Mouse (Mus musculus) adrenal gland, postnatal 36 days (tissue): Measurements from ENCODE around the gene Rhox3g. TPM values are rescaled to one million over a fixed set of nuclear protein-coding genes. Genes with fewer than 3 reads are reported as not detected.
"Not testable (repeated sequence)": the region's sequence is repeated elsewhere in the genome, so short reads cannot be mapped to it uniquely, and the experiment has no call there.

ENCODE experiments used
- DNase-seq, 2 experiments: peaks; one replicate each; pipeline ENCODE4 v3.0.0; 2021; ENCODE audit warnings: mixed read lengths in 1 of 2
- long read RNA-seq, 2 experiments: library from polyadenylated mRNA; stranded (forward); transcript quantifications; one replicate each; pipeline ENCODE4 v2.0.0; 2021; ENCODE audit warnings: borderline sequencing depth in 2 of 2
- total RNA-seq, 2 experiments: library from RNA; stranded (reverse); gene quantifications; 2 replicates each; pipeline ENCODE4 v1.2.3; 2021

Rhox3g gene
- not detected for total RNA-seq
- long read RNA-seq, experiment 1, result 0 reads
- long read RNA-seq, experiment 2, result 0 reads

GRCm38 (mm10) chrX:37628512-37628911, at the start of gene Rhox3g:
Gene Rhox3g (minus strand): TSS chrX:37628612.
- DNase-seq, result not testable (repeated sequence)

GRCm38 (mm10) chrX:37673177-37673576, 44.8 kb upstream of the Rhox3g start, which contains the start of gene Rhox2h:
Gene Rhox2h (minus strand): TSS chrX:37673277.
- DNase-seq, result not testable (repeated sequence)

- DNase-seq, result not testable (repeated sequence)
Observed at GRCm38 (mm10) chrX:37668664-37669063, 40.3 kb upstream of the Rhox3g start, which contains the start of gene Rhox3h. Gene Rhox3h (minus strand): TSS chrX:37668764.

GRCm38 (mm10) chrX:37651227-37651626, 22.8 kb upstream of the Rhox3g start, which contains the start of gene Rhox4g:
Gene Rhox4g (minus strand): TSS chrX:37651327.
- DNase-seq, result not testable (repeated sequence)

DNA sequence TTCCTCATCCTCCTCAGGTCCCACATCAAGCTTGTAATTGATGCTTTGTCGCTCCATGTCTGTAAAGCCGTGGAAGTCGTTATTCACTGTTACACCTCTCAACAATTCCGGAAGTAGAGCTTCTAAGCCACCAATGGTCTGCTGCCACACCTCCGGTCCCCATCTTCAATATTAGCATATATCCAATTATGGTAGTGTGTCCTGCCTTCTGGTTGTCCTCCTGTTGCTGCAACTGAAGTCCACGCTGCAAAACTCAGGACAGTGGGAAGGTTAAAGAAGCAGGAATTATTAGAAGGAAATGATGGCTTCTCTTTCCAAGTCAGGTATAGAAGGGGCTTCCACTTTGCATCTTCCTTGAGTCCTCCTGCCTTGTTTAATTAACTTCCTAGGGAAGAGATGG, 15.0 kb upstream of the Rhox3g start, which contains the start of gene Rhox2g:
TSS of gene Rhox2g (minus strand) at position 101 of the 400 bp plus-strand sequence.
- DNase-seq, result not testable (repeated sequence)

- not testable (repeated sequence) for DNase-seq
Observed at GRCm38 (mm10) chrX:37607604-37608003, 20.8 kb downstream of the Rhox3g start, which contains the start of gene Rhox4f. Gene Rhox4f (minus strand): TSS chrX:37607704.

- DNase-seq, result not testable (repeated sequence)
Observed at GRCm38 (mm10) chrX:37580692-37581091, 47.7 kb downstream of the Rhox3g start, which contains the start of gene Rhox3f. Gene Rhox3f (plus strand): TSS chrX:37580992.

Other genes starting within 250 kb of the Rhox3g start
- gene Rhox3a2, start 248.6 kb downstream of the Rhox3g start, total RNA-seq, result not detected
- not detected for gene Rhox4a2, start 237.8 kb downstream of the Rhox3g start, total RNA-seq
- gene Rhox2b, start 216.5 kb downstream of the Rhox3g start, total RNA-seq, result not detected
- gene Rhox4b, start 196.1 kb downstream of the Rhox3g start, total RNA-seq, result not detected
- gene Rhox2c, start 174.9 kb downstream of the Rhox3g start, total RNA-seq, result not detected
- not detected for gene Rhox3c, start 170.0 kb downstream of the Rhox3g start, total RNA-seq
- not detected for gene Rhox4c, start 148.3 kb downstream of the Rhox3g start, total RNA-seq
- gene Rhox2d, start 135.2 kb downstream of the Rhox3g start, total RNA-seq, result not detected
- not detected for gene Rhox4d, start 114.3 kb downstream of the Rhox3g start, total RNA-seq
- not detected for gene Rhox2e, start 98.2 kb downstream of the Rhox3g start, total RNA-seq
- gene Rhox3e, start 86.6 kb downstream of the Rhox3g start, total RNA-seq, result not detected
- gene Rhox4e, start 71.2 kb downstream of the Rhox3g start, total RNA-seq, result not detected
- gene Rhox2f, start 57.2 kb downstream of the Rhox3g start, total RNA-seq, result not detected
- not detected for gene Rhox3f, start 47.6 kb downstream of the Rhox3g start, total RNA-seq
- gene Rhox4f, start 20.9 kb downstream of the Rhox3g start, total RNA-seq, result not detected
- not detected for gene Rhox2g, start 14.9 kb upstream of the Rhox3g start, total RNA-seq
- not detected for gene Rhox4g, start 22.7 kb upstream of the Rhox3g start, total RNA-seq
- gene Rhox3h, start 40.2 kb upstream of the Rhox3g start, total RNA-seq, result not detected
- gene Rhox2h, start 44.7 kb upstream of the Rhox3g start, total RNA-seq, result not detected
- gene Rhox5, start 176.2 kb upstream of the Rhox3g start, total RNA-seq, result not detected
- gene Rhox6, start 198.3 kb upstream of the Rhox3g start, total RNA-seq, result not detected
- not detected for gene Rhox7a, start 203.1 kb upstream of the Rhox3g start, total RNA-seq